Mouse (Mus musculus): ENCODE results near the gene Slc30a9.

The Slc30a9 gene

DNA sequence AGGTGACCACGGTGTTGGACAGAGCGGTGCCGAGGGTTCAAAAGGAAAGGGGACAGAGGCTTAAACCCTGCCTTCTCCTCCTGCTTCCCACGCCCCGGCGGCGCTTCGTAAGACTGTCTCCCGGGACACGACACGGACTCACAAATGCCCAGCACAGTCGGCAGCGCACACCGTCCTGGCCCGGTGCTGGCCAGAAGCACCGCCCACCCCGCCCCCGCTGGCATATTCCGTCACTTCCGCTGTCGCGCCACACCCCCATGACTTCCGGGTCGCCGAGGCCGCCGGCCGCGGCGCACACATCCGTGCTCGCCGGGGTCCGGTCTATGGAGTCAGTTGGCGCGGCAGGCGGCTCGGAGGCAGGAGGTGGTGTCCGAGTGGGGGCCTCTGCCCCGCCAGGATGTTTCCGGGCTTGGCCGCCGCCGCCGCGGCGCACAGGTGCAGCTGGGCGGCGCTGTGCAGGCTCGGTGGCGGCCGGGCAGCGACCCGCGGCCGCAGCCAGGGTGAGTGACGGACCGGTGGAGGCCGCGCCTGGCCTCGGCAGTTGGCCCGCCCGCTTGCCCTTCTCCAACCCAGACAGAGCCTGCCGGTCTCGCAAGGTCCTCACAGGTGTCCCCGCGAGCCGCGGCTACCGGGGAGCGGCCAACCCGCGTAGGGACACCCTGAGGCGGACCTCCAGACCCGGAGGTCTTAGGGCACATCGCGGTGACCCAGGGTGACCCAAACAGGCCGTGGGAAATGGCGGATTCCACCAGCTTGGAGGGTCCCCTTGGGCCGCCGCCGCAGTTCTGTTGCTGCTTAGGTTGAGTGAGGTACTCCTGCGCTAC lies at the start of gene Slc30a9:
Gene Slc30a9, plus strand, starts transcription at position 258 of the 824 bp plus-strand sequence.
- peak; percentile 72 for DNase-seq (ENCODE audit: low read depth)

GRCm38 (mm10) chr5:67258473-67258872 lies 48.3 kb upstream of the Slc30a9 start:
- no peak for DNase-seq (ENCODE audit: low read depth)

DNA sequence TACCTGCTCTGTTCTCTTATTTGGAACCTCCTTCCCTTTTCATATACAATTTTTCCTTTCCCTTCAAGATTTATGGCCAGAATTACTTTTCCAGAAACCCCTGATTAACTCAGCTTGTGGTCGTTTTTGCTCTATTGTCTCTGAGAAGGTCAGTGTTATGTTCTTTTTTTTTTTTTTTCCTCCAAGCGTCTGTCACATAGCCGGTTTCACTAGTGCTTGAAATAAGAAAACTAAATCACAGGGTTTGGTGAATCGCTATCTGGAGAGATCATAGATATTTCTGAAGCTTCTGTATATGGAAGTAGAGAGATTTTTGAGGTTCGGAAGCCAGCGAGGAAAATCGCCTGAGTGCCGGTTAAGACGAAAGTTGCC lies 46.6 kb upstream of the Slc30a9 start:
- no peak for DNase-seq (ENCODE audit: low read depth)

DNA sequence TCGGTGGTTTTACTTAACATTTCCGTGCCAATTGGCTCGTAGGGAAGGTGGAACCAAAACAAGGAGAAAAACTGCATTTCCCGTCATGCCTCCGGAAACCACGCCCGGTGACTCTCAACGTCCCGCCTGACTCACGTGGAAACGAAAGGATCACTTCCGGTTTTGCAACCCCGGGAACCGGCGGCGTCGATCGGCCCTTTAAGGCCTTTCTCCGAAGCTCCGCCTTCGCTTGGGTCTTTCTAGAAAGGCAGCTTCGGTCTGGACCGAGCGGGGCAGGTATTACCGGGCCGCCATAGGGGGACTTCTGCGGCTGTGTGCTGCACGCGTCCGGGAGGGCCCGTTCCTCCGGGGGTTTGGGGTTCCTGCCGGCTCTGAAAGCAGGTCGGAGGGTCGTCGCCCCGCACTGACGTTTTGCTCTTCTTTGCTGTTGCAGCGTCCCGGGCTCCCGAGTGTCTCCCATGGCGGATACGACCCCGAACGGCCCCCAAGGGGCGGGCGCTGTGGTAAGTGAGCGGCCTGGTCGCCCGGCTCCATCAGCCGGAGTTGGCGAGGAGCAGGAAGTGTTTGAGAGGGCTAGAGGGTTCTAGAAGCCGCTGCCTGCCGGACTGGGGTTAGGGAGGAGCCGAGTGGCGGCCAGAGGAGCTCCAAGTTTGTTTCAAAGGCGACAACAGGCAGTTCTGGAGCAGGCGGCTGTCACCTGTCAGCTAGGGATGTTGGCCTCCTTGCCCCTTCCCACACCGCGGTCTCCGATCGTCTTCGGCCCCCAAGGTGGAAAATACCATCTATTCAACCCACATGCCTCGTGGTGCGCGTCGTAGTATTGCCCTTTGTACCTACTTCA lies 46.0 kb upstream of the Slc30a9 start, which contains the start of gene Tmem33:
Gene Tmem33, plus strand, starts transcription at position 35 of the 841 bp plus-strand sequence.
- DNase-seq (ENCODE audit: low read depth) = peak; percentile 96

GRCm38 (mm10) chr5:67262964-67263363 lies 43.8 kb upstream of the Slc30a9 start:
- DNase-seq (ENCODE audit: low read depth) = no peak

DNA sequence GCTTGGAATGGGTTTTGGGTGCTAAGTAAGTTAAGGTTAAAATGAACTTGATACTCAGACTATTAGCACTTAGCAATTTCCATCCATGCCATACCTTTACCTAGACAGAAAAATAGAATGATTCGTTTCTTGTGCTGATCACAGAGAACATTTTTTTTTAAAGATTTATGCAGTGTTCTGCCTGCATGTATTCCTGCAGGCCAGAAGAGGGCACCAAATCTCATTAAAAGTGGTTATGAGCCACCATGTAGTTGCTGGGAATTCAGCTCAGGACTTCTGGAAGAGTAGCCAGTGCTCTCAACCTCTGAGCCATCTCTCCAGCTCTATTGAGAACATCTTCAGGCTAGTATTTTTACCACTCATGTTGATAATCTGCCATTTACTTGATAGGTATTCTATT lies 40.6 kb upstream of the Slc30a9 start:
- DNase-seq (ENCODE audit: low read depth) = no peak

DNA sequence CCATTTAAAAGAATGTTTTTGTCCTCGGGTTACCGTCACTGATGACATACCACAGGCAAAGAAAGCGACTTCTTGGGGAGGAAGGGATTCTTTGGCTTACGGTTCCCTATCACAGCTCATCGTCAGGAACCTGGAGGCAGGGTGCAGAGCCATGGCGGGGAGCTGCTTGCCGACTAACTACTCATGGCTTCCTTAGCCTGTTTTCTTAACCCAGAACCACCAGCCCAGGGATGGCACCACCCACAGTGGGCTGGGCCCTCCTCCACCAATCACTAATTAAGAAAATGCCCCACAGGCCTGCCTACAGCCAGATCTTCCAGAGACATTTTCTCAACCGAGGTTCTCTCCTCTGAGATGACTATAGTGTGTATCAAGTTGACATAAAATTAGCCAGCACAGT lies 37.4 kb upstream of the Slc30a9 start:
- no peak for DNase-seq (ENCODE audit: low read depth)

GRCm38 (mm10) chr5:67279407-67279806 lies 27.3 kb upstream of the Slc30a9 start:
- DNase-seq (ENCODE audit: low read depth) = no peak

GRCm38 (mm10) chr5:67279840-67280239 lies 26.9 kb upstream of the Slc30a9 start:
- no peak for DNase-seq (ENCODE audit: low read depth)

DNA sequence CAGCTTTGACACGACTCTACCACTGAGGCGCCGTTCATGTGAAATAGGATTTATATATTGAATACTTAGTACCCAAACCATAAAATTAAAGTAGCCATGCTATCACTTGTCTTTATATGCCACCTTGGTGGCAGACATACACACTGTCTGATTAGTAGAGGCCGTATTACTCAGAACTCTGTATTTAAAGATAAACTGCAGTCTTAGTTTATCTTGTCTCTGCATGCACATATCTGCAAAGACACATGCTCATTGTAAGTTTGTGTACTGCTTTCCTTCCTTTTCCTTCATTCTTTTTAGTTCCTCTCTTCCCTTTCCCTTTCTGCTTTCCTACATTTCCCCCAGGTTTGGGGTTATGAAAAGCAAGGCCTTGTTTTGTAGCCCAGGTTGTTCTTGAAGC lies 26.4 kb upstream of the Slc30a9 start:
- peak; percentile 79 for DNase-seq (ENCODE audit: low read depth)

DNA sequence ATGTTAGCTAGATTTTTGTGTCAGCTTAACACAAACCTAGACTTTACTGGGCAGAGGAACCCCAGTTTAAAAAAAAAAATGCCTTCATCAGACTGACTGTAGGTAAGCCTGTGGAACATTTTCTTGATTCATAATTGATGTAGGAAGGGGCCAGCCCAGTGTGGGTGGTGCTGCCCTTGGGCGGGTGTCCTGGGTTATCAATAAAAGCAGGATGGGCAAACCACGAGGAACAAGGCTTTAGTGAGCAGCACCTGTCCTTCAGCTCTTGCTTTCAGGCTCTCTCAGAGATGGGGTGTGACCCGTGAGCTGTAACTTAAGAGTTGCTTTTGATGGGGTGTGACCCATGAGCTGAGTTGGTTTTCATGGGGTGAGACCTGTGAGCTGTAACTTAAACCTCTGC lies 11.7 kb upstream of the Slc30a9 start:
- no peak for DNase-seq (ENCODE audit: low read depth)

DNA sequence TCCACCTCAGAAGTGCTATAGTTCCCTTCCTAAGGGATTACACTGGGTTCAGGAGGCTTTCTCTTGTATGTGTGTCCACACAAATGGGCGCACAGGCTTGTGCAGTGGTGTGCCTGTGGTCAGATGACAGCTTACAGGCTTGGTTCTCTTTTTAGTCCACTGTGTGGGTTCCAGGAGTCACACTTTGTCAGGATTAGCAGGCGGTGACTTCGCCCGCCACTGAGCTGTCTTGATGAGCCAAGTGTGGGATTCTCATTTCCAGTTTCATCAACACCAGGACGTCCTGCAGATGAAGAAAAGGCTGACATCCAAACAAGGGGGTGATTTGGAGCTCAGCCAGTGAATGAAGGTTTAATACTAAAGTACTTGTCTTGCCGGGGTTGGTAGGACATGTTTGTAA lies 11.1 kb upstream of the Slc30a9 start:
- DNase-seq (ENCODE audit: low read depth) = no peak

DNA sequence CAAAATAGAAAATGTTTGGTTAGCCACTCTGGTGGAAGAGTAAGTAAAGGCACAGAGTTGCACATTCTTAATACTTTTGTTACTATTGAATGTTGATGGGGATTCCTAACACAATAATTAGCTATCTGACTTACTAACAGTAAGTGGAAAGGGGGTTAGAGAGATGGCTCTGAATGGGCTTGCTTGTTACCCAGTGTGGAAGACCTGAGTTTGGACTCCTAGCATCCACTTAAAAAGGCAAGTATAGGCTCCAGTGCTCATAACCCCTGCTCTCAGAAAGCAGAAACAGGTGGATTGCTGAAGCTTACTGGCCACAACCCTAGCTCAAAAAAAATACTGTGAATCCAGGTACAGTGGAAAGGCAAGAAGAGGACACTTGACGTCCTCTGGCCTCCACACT lies 10.6 kb upstream of the Slc30a9 start:
- DNase-seq (ENCODE audit: low read depth) = no peak

DNA sequence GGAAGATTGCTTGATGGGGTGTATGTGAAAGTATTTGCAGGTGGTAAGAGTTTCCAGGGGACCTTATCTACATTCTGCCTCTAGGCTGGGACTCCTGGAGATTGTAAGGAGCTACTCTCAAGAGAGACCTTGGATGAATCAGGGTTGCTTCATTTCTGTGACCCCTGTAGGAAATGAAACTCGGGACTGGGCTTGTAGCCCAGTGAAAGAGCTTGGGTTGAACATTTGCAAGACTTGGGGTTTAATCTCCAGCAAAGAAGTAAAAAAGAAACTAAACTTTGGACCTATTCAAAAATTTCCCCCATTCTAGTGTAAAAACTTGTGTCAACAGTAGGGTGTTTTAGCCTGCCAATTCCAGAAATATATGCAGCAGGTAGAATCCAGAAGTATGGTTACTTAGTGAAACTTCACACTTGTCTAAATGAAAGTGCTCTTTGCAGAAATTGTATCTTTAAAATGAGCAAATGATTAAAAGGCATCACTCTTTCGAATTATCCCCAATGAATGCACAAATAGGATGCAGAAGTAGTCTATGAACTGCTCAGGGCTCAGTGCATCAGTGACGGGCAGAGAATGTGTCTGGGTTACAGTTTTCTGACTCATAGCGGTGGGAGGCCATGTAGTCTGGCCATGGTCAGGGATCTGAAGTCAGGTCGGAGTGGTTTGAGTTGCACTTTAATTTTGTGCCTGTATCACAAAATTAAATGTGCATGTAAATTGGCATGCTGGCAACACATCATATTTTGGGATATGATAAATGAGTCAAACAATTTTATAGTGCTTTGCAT lies 9.5 kb upstream of the Slc30a9 start:
- DNase-seq (ENCODE audit: low read depth) = no peak

DNA sequence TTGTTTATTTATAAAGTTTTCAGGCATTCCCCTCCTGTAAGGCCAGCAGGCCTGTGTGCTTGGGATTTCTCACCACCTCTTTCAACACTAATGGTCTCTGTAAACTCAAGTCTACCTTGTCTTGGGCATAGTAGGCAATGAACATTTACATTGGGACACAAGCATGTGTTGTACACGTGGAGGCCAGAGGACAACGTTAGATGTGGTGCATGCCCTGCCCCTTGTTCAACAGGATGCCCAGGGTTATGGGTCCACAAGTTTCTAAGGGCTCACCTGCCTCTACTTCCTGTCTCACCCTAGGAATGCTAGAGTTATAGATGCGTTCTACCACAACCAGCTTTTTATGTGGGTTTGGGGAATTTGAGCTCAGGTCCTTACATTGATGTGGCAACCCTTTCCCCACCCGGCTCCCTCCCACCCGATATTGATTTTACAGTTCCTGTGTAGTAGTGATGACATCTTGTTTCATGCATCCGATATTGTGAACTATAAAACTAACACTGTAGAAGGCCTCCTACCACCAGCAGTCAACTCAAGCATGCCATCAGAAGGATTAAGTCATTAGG lies 6.8 kb upstream of the Slc30a9 start:
- no peak for DNase-seq (ENCODE audit: low read depth)

DNA sequence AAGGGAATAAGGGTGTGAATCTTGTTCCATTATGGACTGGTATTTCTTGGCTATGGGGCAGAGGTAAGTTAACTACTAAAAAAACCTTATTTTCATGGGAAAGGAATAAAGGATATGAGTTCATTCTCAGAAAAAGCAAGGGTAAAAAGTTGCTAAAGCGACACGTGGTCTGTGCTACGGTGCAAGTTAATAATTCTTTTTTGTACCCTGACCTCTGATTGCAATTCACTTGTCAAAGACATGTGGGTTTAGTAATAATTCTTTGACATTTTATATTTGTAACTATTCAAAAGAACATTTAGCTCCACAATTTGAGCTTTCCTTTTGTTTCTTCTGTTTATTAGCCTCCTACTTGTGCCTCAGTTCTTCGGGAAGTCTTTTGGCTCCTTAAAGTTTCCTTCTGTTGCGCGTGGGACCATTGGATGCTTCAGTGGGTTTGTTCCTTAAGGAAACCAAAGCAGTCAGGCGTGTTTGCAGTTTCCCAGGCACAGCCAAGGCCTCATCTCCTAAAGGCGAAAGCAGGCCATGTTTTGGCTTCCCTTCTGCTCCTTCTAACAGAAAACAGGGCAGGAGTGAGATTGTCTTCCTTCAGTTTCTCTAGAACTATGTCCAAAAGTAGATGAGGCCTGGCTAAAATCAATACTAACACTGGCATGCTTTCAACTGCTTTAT lies 5.7 kb upstream of the Slc30a9 start:
- no peak for DNase-seq (ENCODE audit: low read depth)

DNA sequence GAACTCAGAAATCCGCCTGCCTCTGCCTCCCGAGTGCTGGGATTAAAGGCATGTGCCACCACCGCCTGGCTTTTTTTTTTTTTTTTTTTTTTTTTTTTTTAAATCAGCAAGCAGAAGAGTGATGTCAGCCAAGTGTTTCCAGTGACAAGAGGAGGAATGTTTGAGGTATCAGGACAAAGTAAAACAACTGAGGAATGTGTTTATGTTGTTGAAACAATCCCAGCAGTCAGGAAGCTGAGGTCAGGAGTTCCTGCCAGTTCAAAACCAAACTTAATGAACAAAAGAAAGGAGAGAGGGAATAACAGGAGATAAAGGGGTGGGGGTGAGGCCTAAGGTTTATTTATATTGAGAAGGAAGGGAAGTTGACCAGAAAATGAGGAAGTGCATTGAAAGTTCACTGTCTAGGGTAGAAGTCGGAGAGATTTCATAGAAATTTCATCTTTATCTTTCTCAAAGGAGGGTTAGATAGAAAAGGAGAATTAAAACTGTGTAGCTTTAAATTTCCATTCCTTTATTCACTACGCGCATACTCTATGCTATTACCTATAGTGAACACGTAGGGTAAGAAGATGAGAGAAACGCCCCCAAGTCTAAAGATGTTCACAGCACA lies 4.9 kb upstream of the Slc30a9 start:
- DNase-seq (ENCODE audit: low read depth) = no peak

- no peak for DNase-seq (ENCODE audit: low read depth)
Observed at GRCm38 (mm10) chr5:67303816-67304215, 2.9 kb upstream of the Slc30a9 start.

DNA sequence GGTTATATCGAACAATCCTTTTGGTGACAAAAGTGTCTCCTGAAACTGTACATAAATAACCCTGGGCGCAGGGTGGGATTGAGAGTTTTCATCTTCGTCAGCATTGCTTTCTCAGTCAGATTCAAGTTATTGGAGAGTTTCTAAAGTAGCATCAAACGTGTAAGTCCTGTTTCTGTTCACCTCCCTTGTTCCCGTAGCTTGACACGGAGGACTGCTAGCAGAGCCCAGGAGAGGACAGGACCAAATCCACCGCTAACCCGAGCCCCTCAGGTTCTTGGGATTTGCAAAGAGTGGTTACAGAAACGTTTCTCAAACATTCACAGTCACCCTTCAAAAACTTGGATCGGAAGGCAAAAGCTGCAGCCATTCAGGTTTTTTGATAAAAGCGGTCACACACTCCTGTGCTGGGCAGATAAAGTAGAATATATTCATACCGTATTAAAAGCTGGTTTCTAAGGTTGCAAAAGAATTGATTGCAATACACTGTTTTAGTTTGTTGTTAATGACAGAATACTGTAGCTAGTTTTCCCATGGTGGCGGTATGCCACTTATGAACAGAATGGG lies 986 bp downstream of the Slc30a9 start:
- peak; percentile 67 for DNase-seq (ENCODE audit: low read depth)

DNA sequence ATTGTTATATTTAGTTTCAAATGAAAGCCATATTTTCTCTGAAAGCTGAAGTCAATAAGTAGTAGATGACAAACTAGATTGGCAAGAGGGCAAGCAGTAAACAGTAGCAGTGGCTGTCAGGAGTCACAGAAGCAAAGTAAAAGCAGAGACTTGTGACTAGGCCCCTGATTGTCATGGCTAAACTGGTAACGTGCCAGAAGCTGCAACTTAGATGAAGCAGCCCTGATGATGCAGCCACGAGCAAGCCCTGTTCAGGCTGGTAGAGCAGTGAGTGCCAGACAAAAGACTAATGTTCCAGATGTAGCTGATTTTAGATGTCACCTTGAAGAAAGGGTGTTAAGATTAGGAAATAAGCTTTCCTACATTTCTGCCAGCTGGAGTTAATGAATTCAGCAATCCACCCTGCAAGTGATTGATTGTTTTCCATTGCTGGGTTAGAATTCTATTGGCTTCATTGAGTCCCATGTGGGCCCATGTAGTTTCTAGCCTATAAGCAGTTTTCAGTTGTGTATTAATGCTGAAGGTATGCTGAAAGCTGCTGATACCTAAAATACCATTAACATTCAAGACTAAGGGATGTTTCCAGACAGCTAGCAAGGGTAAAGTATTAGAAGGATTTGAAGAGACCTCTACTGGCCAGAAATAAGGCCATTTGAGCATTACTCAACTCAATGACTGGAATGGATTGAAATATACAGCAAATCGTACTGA lies 5.2 kb downstream of the Slc30a9 start:
- no peak for DNase-seq (ENCODE audit: low read depth)

Data from c-Kit-positive CD71-positive TER-119-negative erythroid progenitor cells, embryonic 14.5 days (primary cell).